Mouse (Mus musculus): Measurements from ENCODE around the gene Cdk18.

- TF ChIP-seq EP300 (IDR thresholded peaks at IDR 0.05; ENCODE audit: low read length): no peak
- no peak for TF ChIP-seq POLR2A (IDR thresholded peaks at IDR 0.05; ENCODE audit: low read depth, low read length)
- TF ChIP-seq CHD1 (IDR thresholded peaks at IDR 0.05; ENCODE audit: low read depth, low read length): no peak
- peak; percentile 41 to 64 for TF ChIP-seq CTCF (conservative IDR thresholded peaks at IDR 0.05 in 1 of 2, IDR thresholded peaks at IDR 0.05 in 1 of 2; ENCODE audit: low read depth in 2 of 2, low read length in 2 of 2)
- TF ChIP-seq SIN3A (IDR thresholded peaks at IDR 0.05; ENCODE audit: low read length): no peak
- TF ChIP-seq KAT2A (IDR thresholded peaks at IDR 0.05; ENCODE audit: insufficient replicate concordance, low read length): no peak
Measured at GRCm38 (mm10) chr1:132165859-132166258, 26.4 kb upstream of the Cdk18 start.

All from CH12.LX (cell line).